Mouse (Mus musculus) midbrain, embryonic 14.5 days (tissue): ENCODE measurements around the gene Rfc2. TPM values are rescaled to one million over a fixed set of nuclear protein-coding genes. Genes with fewer than 3 reads are reported as not detected.

Experiments used
- ATAC-seq: fragments of 200-750 bp; cut with Nextera tagmentation; 2 replicates; pipeline ENCODE4 v1.8.0; 2017; ENCODE audit warnings: moderate number of reproducible peaks, moderate library complexity; ENCODE audit not compliant: low FRiP score, low TSS enrichment
- DNase-seq: peaks from one replicate; pipeline ENCODE4 v3.0.0-alpha.2; 2015
- H3K27ac ChIP-seq: fragments of 300-500 bp; sonication (generic); replicated peaks from 2 replicates; pipeline ENCODE4 v1.5.1; 2014; ENCODE audit warnings: mild to moderate bottlenecking, low read depth, low read length, moderate library complexity
- H3K27me3 ChIP-seq: fragments of 300-500 bp; sonication (generic); 2 replicates; pipeline ENCODE4 v1.6.1; 2014; ENCODE audit warnings: low read length, control low read depth, mixed read lengths; ENCODE audit not compliant: control insufficient read depth, insufficient read depth
- H3K36me3 ChIP-seq: fragments of 300-500 bp; sonication (generic); 2 replicates; pipeline ENCODE4 v1.6.1; 2014; ENCODE audit warnings: low read length, control low read depth; ENCODE audit not compliant: control insufficient read depth, insufficient read depth
- H3K4me1 ChIP-seq: fragments of 300-500 bp; sonication (generic); 2 replicates; pipeline ENCODE4 v1.6.1; 2014; ENCODE audit warnings: mild to moderate bottlenecking, antibody characterized with exemption, low read length, control low read depth; ENCODE audit not compliant: control insufficient read depth, insufficient read depth
- H3K4me2 ChIP-seq: fragments of 300-500 bp; sonication (generic); 2 replicates; pipeline ENCODE4 v1.6.1; 2014; ENCODE audit warnings: mild to moderate bottlenecking, low read length, moderate library complexity
- H3K4me3 ChIP-seq: fragments of 300-500 bp; sonication (generic); replicated peaks from 2 replicates; pipeline ENCODE4 v1.5.1; 2014; ENCODE audit warnings: low read depth, low read length
- H3K9ac ChIP-seq: fragments of 300-500 bp; sonication (generic); replicated peaks from 2 replicates; pipeline ENCODE4 v1.6.1; 2014; ENCODE audit warnings: mild to moderate bottlenecking, low read length, moderate library complexity
- H3K9me3 ChIP-seq: fragments of 300-500 bp; sonication (generic); 2 replicates; pipeline ENCODE4 v1.6.1; 2016; ENCODE audit warnings: low read length, control low read depth, mixed read lengths; ENCODE audit not compliant: control insufficient read depth
- WGBS: fragments of 180-500 bp; shearing (Covaris S2); extraction: QIAGEN DNeasy Blood & Tissue Kit; methylation state at CpG from one replicate; pipeline ENCODE4 v1.1.7; 2014; 5-methylcytosine and 5-hydroxymethylcytosine counted together
- polyA plus RNA-seq: library from polyadenylated mRNA; unstranded; fragments of >200 nt; fragmentation: Nextera tagmentation; extraction: Ambion mirVana; gene quantifications from 2 replicates; pipeline ENCODE4 v1.2.1, GENCODE M21; 2014

Rfc2 gene
- polyA plus RNA-seq, 1 experiment from 2014 or later, result 191 TPM

GRCm38 (mm10) chr5:134546790-134547189 lies 34.4 kb upstream of the Rfc2 start:
- ATAC-seq (no peak), DNase-seq (no peak)
- H3K4me2 ChIP-seq, result no peak overlapping the region
- 84% methylated on average over 7 of the region's 7 CpGs for WGBS
- H3K9me3 ChIP-seq, result no peaks in the 10 kb centered on the region
- H3K4me3 ChIP-seq, result no peak overlapping the region
- no peak overlapping the region for H3K9ac ChIP-seq
- H3K4me1 ChIP-seq, result peaks cover 35% of the 10 kb centered on the region
- no peaks in the 10 kb centered on the region for H3K27me3 ChIP-seq
- H3K36me3 ChIP-seq, result 0 out of 2 replicates have a peak, but pooled peaks cover 9% of the 10 kb centered on the region
- H3K27ac ChIP-seq, result no peak overlapping the region

DNA sequence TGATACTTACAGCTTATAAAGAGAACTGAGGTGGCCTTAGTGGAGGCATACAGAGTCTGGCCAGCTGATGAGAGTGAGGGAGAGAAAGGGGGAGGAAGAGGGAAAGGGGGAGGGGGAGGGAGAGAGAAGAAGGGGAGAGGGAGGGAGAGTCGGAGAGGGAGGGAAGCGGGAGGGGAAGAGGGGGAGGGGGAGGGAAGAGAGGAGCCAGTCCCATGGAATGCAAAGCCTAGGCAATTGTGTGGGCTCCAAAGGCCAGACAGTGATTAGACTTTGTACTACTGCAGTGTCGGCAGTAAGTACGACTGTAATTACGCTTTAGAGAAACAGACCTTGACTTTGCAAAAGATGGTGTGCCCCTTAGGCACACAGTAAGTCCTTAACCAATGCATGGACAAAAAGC lies 32.9 kb upstream of the Rfc2 start:
- Histone ChIP-seq H3K4me1 (peaks cover 36% of the 10 kb centered on the region), H3K4me2 (peak overlapping the region; percentile 22), H3K27me3 (no peaks in the 10 kb centered on the region), H3K36me3 (0 out of 2 replicates have a peak, but pooled peaks cover 9% of the 10 kb centered on the region), H3K4me3 (no peak overlapping the region), H3K9ac (no peak overlapping the region), H3K9me3 (no peaks in the 10 kb centered on the region), H3K27ac (no peak overlapping the region)
- DNase-seq, result no peak
- no peak for ATAC-seq
- WGBS, result 47% methylated on average over 5 of the region's 5 CpGs

DNA sequence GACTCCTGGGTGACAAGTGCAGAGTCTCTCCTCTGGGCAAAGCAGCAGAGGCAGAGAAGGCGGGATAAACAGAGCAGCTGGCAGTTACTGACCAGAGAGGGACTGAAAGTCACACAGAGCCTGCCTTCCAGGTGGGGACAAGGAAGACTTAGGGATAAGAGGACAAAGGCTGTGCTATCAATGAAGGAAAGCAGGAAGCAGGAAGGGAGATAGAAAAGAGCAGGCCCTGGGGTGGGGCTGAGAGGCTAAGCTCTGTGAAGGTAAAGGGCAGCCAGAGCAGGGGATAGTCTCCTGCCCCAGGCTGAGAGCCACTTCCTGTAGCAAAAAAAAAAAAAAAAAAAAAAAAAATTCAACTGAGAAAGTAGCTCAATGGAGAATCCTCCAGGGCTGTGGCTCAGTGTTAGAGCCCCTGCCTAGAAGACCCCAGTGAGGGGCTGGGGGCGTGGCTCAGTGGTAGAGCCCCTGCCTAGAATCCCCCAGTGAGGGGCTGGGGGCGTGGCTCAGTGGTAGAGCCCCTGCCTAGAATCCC lies 31.5 kb upstream of the Rfc2 start:
- Histone ChIP-seq H3K27ac (no peak overlapping the region), H3K4me3 (peak overlapping the region; percentile 95), H3K4me2 (peak overlapping the region; percentile 90), H3K9ac (no peak overlapping the region), H3K36me3 (0 out of 2 replicates have a peak, but pooled peaks cover 3% of the 10 kb centered on the region), H3K9me3 (no peaks in the 10 kb centered on the region), H3K27me3 (no peaks in the 10 kb centered on the region), H3K4me1 (peaks cover 36% of the 10 kb centered on the region)
- ATAC-seq (no peak), DNase-seq (no peak)
- WGBS, result 93% methylated on average over 2 of the region's 3 CpGs

GRCm38 (mm10) chr5:134550836-134551232 lies 30.3 kb upstream of the Rfc2 start:
- 0 out of 2 replicates have a peak, but pooled peaks cover 2% of the 10 kb centered on the region for H3K36me3 ChIP-seq
- peak overlapping the region; percentile 99 for H3K27ac ChIP-seq
- peak overlapping the region; percentile 98 for H3K9ac ChIP-seq
- peak; percentile 12 for DNase-seq
- no peaks in the 10 kb centered on the region for H3K27me3 ChIP-seq
- no peaks in the 10 kb centered on the region for H3K9me3 ChIP-seq
- H3K4me2 ChIP-seq, result peak overlapping the region; percentile 90
- peaks cover 42% of the 10 kb centered on the region for H3K4me1 ChIP-seq
- 6% methylated on average over 6 of the region's 6 CpGs for WGBS
- no peak for ATAC-seq
- H3K4me3 ChIP-seq, result peak overlapping the region; percentile 95

DNA sequence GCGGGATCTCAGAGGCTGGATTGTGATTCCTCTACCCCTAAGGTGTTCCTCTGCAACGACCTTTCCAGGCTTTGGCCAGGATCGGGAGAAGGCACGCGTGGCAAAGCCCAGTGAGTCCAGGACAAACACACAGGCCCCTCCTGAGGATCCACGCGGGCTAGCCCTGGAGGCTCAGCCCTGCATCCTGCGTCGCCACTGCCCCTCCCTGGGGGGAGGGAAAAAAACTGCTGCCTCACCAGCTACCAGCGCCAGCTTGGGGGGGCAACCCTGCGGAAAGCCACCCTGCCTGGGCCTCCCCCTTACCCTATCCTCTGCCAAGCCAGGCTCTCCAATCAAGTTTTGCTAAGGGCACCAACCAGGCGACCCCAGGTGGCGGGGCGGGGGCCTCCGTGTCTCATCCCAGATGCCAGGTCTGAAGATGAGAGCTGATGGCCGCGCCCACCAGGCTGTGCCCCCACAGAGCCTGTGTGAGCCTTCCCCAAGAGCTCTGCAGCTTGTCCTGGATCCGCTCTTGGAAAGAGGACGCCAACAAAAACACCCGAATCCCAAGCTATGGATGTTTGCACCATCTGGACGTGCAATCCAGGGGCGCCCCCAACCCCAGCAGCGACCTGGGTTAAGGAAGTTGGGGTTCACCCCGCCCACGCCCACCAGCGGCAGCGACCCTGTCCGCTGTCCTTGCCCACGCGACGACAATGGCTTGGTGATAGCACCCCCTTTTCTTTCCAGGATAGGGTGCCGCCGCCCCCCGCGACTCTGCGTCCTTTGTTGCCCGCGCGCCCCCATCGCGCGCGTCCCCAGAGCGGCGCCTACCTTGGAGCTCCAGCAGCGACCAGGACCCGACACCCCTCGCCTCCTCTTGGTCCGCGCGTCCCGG lies 29.7 kb upstream of the Rfc2 start:
- peak overlapping the region; percentile 95 for H3K4me3 ChIP-seq
- no peaks in the 10 kb centered on the region for H3K27me3 ChIP-seq
- H3K9ac ChIP-seq, result peak overlapping the region; percentile 98
- ATAC-seq (peak; percentile 28), DNase-seq (peak; percentile 71)
- peak overlapping the region; percentile 90 for H3K4me2 ChIP-seq
- H3K4me1 ChIP-seq, result peaks cover 42% of the 10 kb centered on the region
- H3K36me3 ChIP-seq, result 0 out of 2 replicates have a peak, but pooled peaks cover 2% of the 10 kb centered on the region
- no peaks in the 10 kb centered on the region for H3K9me3 ChIP-seq
- H3K27ac ChIP-seq, result peak overlapping the region; percentile 99
- WGBS, result 1% methylated on average over 52 of the region's 52 CpGs

- peak; percentile 96 for DNase-seq
- WGBS, result under 1% methylated on average over 55 of the region's 61 CpGs
These were observed 28.8 kb upstream of the Rfc2 start, which contains the start of gene Clip2 for GRCm38 (mm10) chr5:134552110-134552972. Gene Clip2 (minus strand): TSS chr5:134552434.

DNA sequence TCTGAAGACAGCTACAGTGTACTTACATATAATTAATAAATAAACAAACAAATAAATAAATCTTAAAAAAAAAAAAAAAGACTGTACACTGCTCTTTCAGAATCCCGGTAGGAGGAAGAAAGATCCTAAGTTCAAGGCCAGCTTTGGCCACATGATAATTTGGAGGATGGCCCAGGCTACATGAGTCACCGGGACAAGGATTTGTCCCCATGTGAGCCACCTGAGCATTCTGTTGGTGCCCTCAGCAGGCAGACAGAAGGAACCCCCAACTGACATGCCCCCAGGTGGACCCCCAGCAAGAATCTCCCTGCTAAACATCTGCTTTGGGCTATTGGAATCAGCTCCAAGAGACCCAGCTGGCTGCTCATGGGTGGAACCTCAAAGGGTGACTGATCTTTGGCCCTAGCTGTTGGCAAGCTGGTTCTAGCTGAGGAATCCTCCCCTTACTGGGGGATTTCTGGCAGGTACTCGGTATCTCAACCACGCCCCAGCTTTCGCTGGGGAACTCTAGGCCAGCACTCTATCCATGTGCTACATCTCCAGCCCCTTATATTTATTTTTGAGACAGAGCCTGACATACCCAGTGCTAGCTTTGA lies 27.1 kb upstream of the Rfc2 start:
- H3K27ac ChIP-seq, result no peak overlapping the region
- H3K4me2 ChIP-seq, result no peak overlapping the region
- H3K4me3 ChIP-seq, result no peak overlapping the region
- no peak overlapping the region for H3K9ac ChIP-seq
- peaks cover 29% of the 10 kb centered on the region for H3K4me1 ChIP-seq
- H3K9me3 ChIP-seq, result no peaks in the 10 kb centered on the region
- DNase-seq, result no peak
- no peaks in the 10 kb centered on the region for H3K27me3 ChIP-seq
- H3K36me3 ChIP-seq, result no peaks in the 10 kb centered on the region
- ATAC-seq, result no peak
- WGBS, result 90% methylated on average over 5 of the region's 5 CpGs

More at GRCm38 (mm10) chr5:134552110-134552972, 28.8 kb upstream of the Rfc2 start, which contains the start of gene Clip2:
- Histone ChIP-seq H3K36me3 (0 out of 2 replicates have a peak, but pooled peaks cover 2% of the 10 kb centered on the region), H3K4me3 (peak within 1 kb of the TSS; percentile 95), H3K9me3 (no peaks in the 10 kb centered on the region), H3K9ac (peak within 1 kb of the TSS; percentile 98), H3K27me3 (no peaks in the 10 kb centered on the region), H3K27ac (peak within 1 kb of the TSS; percentile 99), H3K4me1 (peaks cover 42% of the 10 kb centered on the region), H3K4me2 (peak within 1 kb of the TSS; percentile 90)
- peak; percentile 93 for ATAC-seq
